Mouse (Mus musculus) forebrain, embryonic 16.5 days (tissue): ENCODE measurements around the gene Tex29. TPM values are rescaled to one million over a fixed set of nuclear protein-coding genes. Genes with fewer than 3 reads are reported as not detected.

Experiments
- ATAC-seq: fragments of 200-750 bp; cut with Nextera tagmentation; 2 replicates; pipeline ENCODE4 v1.8.0; 2017; ENCODE audit warnings: mild to moderate bottlenecking, moderate library complexity
- H3K27ac ChIP-seq: fragments of 300-500 bp; sonication (generic); 2 replicates; pipeline ENCODE4 v1.5.1; 2014; ENCODE audit warnings: low read length, control low read depth
- H3K27me3 ChIP-seq: fragments of 300-500 bp; sonication (generic); replicated peaks from 2 replicates; pipeline ENCODE4 v1.6.1; 2014; ENCODE audit warnings: low read length; ENCODE audit not compliant: control insufficient read depth, insufficient read depth
- H3K36me3 ChIP-seq: fragments of 300-500 bp; sonication (generic); 2 replicates; pipeline ENCODE4 v1.6.1; 2014; ENCODE audit not compliant: control insufficient read depth, insufficient read depth
- H3K4me1 ChIP-seq: fragments of 300-500 bp; sonication (generic); replicated peaks from 2 replicates; pipeline ENCODE4 v1.6.1; 2014; ENCODE audit warnings: low read length; ENCODE audit not compliant: control insufficient read depth, insufficient read depth
- H3K4me2 ChIP-seq: fragments of 300-500 bp; sonication (generic); 2 replicates; pipeline ENCODE4 v1.6.1; 2014; ENCODE audit warnings: mild to moderate bottlenecking, low read length, control low read depth
- H3K4me3 ChIP-seq: fragments of 300-500 bp; sonication (generic); replicated peaks from 2 replicates; pipeline ENCODE4 v1.5.1; 2014; ENCODE audit warnings: mild to moderate bottlenecking, low read length, control low read depth
- H3K9ac ChIP-seq: fragments of 300-500 bp; sonication (generic); replicated peaks from 2 replicates; pipeline ENCODE4 v1.6.1; 2014; ENCODE audit warnings: low read depth, low read length, control low read depth
- H3K9me3 ChIP-seq: fragments of 300-500 bp; sonication (generic); 2 replicates; pipeline ENCODE4 v1.6.1; 2016; ENCODE audit warnings: low read length; ENCODE audit not compliant: control insufficient read depth
- WGBS: fragments of 180-500 bp; shearing (Covaris S2); extraction: QIAGEN DNeasy Blood & Tissue Kit; methylation state at CpG from one replicate; pipeline ENCODE4 v1.1.7; 2014; 5-methylcytosine and 5-hydroxymethylcytosine counted together
- polyA plus RNA-seq: library from polyadenylated mRNA; unstranded; fragments of >200 nt; fragmentation: Nextera tagmentation; extraction: Ambion mirVana; gene quantifications from 2 replicates; pipeline ENCODE4 v1.2.1, GENCODE M21; 2015

Tex29 gene
- polyA plus RNA-seq, 1 experiment from 2014 or later: 0.66 TPM

DNA sequence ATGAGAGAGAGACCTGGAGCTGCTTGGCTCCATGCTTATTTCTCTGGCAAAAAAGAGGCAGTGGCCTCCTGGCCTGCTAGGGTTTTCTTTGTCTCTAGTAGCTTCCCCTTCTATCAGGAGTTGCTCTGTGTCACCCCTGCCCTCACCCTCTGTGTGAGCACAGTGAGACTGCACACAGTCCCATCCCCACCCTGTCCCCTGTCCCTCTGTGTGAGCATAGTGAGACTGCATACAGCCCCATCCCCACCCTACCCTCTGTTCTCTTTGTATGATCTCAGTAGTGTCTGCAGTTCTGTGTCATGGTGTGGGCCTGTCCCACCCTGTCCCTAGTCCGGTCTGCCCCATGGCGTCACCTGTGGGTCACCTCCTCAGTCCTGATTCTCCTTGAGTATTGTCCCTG lies 46.5 kb downstream of the Tex29 start:
- H3K9me3 ChIP-seq: peaks cover 7% of the 10 kb centered on the region
- H3K27me3 ChIP-seq: no peaks in the 10 kb centered on the region
- H3K36me3 ChIP-seq: no peaks in the 10 kb centered on the region
- peaks cover 20% of the 10 kb centered on the region for H3K4me1 ChIP-seq
- no peak overlapping the region for H3K4me2 ChIP-seq
- ATAC-seq: peak; percentile 54
- WGBS: 89% methylated on average over 2 of the region's 2 CpGs
- H3K27ac ChIP-seq: peak overlapping the region; percentile 81
- H3K4me3 ChIP-seq: no peak overlapping the region
- no peak overlapping the region for H3K9ac ChIP-seq

DNA sequence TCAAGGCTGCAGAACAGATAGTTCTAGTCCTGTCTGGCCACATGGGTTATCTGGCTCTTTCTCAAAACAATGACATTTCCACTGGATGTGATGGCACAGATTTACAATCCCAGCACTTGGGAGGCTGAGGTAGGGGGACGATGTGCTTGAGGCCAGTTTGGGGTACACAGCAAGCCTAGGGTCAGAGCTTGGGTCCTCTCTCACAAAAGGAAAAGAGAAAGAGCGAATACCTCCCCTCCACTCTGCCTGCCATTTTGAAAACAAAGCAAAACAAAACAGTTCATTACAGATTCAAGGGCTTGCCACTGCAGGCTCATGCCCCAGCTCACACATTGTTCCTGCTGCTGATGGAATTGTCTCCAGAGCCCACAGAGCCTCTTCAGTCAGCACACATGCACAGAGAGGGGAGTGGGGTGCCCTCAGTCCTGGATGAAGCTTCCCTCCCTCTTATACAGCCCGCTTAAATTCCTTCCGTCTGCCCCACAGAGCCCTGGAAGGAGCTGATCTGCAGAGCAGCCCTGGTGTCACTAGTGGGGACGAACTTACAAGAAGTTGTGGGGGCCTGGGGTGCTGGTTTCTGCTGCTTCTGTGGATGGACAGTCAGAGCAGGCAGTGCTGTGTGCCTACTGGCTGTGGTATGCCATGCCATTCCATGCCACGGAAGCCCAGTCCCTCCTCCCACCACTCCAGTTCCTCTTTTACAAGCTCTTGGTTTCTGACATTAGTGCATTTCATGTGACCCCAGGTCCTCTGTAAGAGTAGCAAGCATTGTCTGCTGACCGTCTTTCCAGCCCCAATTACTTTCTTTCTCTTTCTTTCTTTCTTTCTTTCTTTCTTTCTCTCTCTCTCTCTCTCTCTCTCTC lies 49.1 kb downstream of the Tex29 start:
- Histone ChIP-seq H3K4me3 (no peak overlapping the region), H3K9me3 (no peaks in the 10 kb centered on the region), H3K4me1 (peaks cover 20% of the 10 kb centered on the region), H3K4me2 (no peak overlapping the region), H3K27ac (peak overlapping the region; percentile 61; the same call in 1 of the 2 replicates), H3K9ac (no peak overlapping the region), H3K36me3 (no peaks in the 10 kb centered on the region), H3K27me3 (peaks cover under 1% of the 10 kb centered on the region; the same call in 1 of the 2 replicates)
- WGBS: 21% methylated on average over 7 of the region's 7 CpGs
- peak; percentile 56; the same call in 1 of the 2 replicates for ATAC-seq

DNA sequence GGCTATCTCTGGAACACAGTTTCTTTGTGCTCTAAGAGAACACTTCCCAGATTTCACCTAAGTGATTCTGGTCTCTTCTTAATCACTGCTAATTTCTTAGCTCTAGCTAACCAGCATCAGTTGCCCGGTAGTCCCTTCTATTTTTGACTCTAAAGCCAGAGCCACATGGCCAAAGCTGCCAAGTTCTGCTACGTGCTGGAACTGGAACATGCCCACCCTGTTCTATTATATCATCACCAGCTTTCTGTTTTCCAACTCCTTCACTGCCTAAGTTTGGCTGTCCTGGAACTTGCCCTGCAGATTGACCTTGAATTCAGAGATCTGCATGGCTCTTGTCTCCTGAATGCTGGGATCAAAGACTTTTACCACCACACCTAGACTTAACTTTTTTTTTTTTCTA lies 52.5 kb downstream of the Tex29 start:
- Histone ChIP-seq H3K4me1 (peaks cover 18% of the 10 kb centered on the region), H3K9me3 (no peaks in the 10 kb centered on the region), H3K36me3 (no peaks in the 10 kb centered on the region), H3K27ac (no peak overlapping the region), H3K4me2 (no peak overlapping the region), H3K4me3 (no peak overlapping the region), H3K9ac (no peak overlapping the region), H3K27me3 (peaks cover 3% of the 10 kb centered on the region)
- WGBS: 92% methylated on average over 2 of the region's 2 CpGs
- ATAC-seq: no peak

DNA sequence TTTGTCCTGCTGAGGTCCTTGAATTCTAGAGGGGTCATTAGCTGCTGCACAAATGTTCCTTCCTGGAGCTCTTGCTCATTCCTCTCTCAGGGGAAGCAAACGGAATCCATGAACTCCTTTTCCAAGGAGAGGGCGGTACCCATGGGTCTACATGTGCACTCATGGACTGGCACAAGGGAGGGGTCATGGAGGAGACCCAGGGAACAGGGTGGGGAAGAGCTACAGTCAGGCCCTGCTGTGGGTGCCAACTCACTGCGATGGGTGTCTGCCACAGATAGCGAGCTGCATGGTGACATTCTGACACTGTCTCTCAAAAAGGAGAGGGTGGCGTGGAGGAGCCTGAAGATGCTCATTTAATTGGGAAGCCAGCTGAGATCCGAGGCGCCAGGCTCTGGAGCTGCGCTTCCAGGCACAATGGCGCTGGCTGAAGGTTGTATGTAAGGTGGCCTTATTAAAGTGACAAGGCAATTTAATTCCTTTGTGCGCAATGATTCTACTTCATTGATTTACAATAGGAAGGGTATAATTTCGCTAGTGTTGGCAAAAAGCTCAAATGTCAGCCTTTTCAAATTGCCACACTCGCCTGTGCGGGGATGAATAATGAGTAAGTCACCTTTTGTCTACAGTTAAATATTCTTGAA lies 55.9 kb downstream of the Tex29 start:
- WGBS: 19% methylated on average over 13 of the region's 13 CpGs
- peak overlapping the region; percentile 46 for H3K27ac ChIP-seq
- peaks cover 12% of the 10 kb centered on the region for H3K4me1 ChIP-seq
- peak; percentile 89 for ATAC-seq
- no peak overlapping the region for H3K9ac ChIP-seq
- peak overlapping the region; percentile 22; the same call in 1 of the 2 replicates for H3K4me2 ChIP-seq
- no peaks in the 10 kb centered on the region for H3K36me3 ChIP-seq
- no peak overlapping the region for H3K4me3 ChIP-seq
- H3K27me3 ChIP-seq: peaks cover 3% of the 10 kb centered on the region
- no peaks in the 10 kb centered on the region for H3K9me3 ChIP-seq

DNA sequence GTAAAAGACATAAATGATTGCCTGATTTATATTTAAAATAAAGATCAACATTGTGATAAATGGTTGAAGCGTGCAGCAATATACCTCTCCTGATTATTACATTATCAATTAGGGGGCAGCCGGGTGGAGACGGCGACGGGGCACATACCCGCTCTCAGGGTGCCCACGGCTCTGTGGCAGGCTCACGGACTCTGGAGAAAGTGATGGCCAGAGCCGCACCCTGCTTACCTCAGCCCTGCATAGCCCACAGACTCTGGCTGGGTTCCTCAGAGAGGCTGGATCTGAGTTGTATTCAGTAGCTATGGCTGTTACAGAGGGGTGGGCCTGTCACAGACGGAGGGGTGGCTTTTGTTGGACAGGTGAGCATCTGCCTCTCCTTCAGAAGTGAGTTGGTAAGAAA lies 56.4 kb downstream of the Tex29 start:
- WGBS: 13% methylated on average over 10 of the region's 10 CpGs
- Histone ChIP-seq H3K4me1 (peaks cover 12% of the 10 kb centered on the region), H3K4me3 (no peak overlapping the region), H3K27me3 (peaks cover 3% of the 10 kb centered on the region), H3K36me3 (no peaks in the 10 kb centered on the region), H3K27ac (peak overlapping the region; percentile 60), H3K4me2 (peak overlapping the region; percentile 22; the same call in 1 of the 2 replicates), H3K9ac (no peak overlapping the region), H3K9me3 (no peaks in the 10 kb centered on the region)
- ATAC-seq: peak; percentile 74

DNA sequence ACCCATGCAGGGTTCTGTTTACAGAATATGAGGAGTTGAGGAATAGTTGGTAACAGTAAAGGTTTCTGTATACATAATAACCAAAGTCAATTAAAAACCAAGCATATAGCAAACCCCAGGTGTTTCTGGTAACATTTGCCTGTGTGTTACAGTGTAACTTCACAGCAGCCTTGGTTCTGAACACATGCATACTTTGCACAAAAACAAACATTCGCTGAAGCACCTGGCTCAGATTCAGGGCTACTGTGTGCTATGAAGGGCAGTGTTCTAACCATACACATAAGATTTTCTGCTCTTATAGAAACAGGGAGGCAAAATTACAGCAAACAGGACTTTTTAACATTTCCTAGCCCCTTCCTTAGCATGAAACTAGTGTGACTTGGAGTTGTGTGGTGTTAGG lies 58.5 kb downstream of the Tex29 start:
- Histone ChIP-seq H3K4me1 (peaks cover 12% of the 10 kb centered on the region), H3K27me3 (peaks cover 3% of the 10 kb centered on the region), H3K27ac (no peak overlapping the region), H3K4me2 (no peak overlapping the region), H3K4me3 (no peak overlapping the region), H3K9me3 (no peaks in the 10 kb centered on the region), H3K36me3 (no peaks in the 10 kb centered on the region), H3K9ac (no peak overlapping the region)
- WGBS: 70% methylated on average over 1 of the region's 1 CpGs
- ATAC-seq: no peak

Other genes with a start within 250 kb of the Tex29 start
- gene Ankrd10, start 204.7 kb upstream of the Tex29 start, polyA plus RNA-seq: 126 TPM in 2 replicates
- gene 1700016D06Rik, start 139.4 kb upstream of the Tex29 start, polyA plus RNA-seq: 0.32 TPM in 1 of 2 replicates, not detected in the other
- gene Arhgef7, start 112.8 kb upstream of the Tex29 start, polyA plus RNA-seq: 71.0 and 77.3 TPM in 2 replicates